Mouse (Mus musculus) olfactory bulb, adult 2 months (tissue): ENCODE measurements at regions not wholly inside any gene's neighbourhood (a gene's known extent, or its start where the extent isn't known, plus 50 kb on each side); places are given as distances from the start of the nearest gene placed in this dataset.

Experiments
- H3K27ac ChIP-seq: fragments of 200-500 bp; 2 replicates; pipeline ENCODE4 v1.5.1; 2012; ENCODE audit warnings: low read depth, low read length; ENCODE audit not compliant: insufficient read depth
- H3K4me1 ChIP-seq: fragments of 200-500 bp; 2 replicates; pipeline ENCODE4 v1.6.1; 2012; ENCODE audit warnings: low read length; ENCODE audit not compliant: control insufficient read depth, insufficient read depth
- H3K4me3 ChIP-seq: fragments of 200-500 bp; 2 replicates; pipeline ENCODE4 v1.5.1; 2012; ENCODE audit warnings: mild to moderate bottlenecking, low read depth, low read length, moderate library complexity; ENCODE audit not compliant: insufficient read depth
- CTCF ChIP-seq: fragments of 200-500 bp; IDR thresholded peaks from 2 replicates; pipeline ENCODE4 v1.5.1; 2012; ENCODE audit warnings: low read depth, mild to moderate bottlenecking, low read length, moderate library complexity; ENCODE audit not compliant: insufficient read depth
- POLR2A ChIP-seq: fragments of 200-500 bp; IDR thresholded peaks from 2 replicates; pipeline ENCODE4 v1.6.1; 2012; ENCODE audit warnings: mild to moderate bottlenecking, low read depth, low read length, moderate library complexity; ENCODE audit not compliant: insufficient read depth
- WGBS: fragments of 180-500 bp; shearing (Covaris S2); methylation state at CpG from one replicate; pipeline ENCODE4 v1.1.7; 2018; 5-methylcytosine and 5-hydroxymethylcytosine counted together

DNA sequence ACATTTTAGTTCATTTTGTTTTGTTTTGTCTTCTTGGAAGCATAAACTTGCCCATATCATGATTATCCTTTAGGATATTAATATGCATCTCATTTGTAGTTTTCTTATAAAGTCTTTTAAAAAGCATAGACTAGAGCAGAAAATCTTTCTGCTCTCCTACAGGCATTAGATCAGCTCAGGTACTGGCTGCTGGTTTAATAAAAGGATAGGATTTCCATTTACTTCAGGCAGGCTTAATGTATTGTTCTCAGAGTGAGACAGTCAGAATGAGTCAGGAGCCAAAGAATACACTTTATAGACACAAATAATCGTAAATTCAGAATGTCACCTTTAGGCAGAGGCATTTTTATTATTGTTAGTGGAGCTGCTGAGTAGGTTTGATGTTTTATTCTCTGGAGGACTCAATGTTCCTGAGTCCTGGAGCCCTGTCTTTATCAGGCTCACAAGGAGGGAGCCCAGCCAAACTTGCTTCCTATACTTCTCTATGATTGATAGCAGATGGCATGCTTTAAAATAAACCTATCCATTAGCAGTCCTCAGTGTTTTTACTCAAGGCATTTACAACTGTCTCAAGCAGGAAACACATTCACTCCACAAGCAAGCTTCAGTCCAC is 469.5 kb upstream of the Zeb2 start:
- H3K27ac ChIP-seq, result no peak overlapping the region
- H3K4me1 ChIP-seq, result no peaks in the 10 kb centered on the region
- 63% methylated on average over 1 of the region's 1 CpGs for whole genome bisulfite sequencing
- H3K4me3 ChIP-seq, result no peak overlapping the region
- TF ChIP-seq POLR2A, result no peak
- no peak for TF ChIP-seq CTCF

- H3K4me1 ChIP-seq, result no peaks in the 10 kb centered on the region
- H3K27ac ChIP-seq, result no peak overlapping the region
- no peak overlapping the region for H3K4me3 ChIP-seq
- 87% methylated on average over 4 of the region's 4 CpGs for WGBS
- TF ChIP-seq CTCF (no peak), POLR2A (no peak)
Measured at GRCm38 (mm10) chr2:45581549-45581925, 464.3 kb upstream of the Zeb2 start.

DNA sequence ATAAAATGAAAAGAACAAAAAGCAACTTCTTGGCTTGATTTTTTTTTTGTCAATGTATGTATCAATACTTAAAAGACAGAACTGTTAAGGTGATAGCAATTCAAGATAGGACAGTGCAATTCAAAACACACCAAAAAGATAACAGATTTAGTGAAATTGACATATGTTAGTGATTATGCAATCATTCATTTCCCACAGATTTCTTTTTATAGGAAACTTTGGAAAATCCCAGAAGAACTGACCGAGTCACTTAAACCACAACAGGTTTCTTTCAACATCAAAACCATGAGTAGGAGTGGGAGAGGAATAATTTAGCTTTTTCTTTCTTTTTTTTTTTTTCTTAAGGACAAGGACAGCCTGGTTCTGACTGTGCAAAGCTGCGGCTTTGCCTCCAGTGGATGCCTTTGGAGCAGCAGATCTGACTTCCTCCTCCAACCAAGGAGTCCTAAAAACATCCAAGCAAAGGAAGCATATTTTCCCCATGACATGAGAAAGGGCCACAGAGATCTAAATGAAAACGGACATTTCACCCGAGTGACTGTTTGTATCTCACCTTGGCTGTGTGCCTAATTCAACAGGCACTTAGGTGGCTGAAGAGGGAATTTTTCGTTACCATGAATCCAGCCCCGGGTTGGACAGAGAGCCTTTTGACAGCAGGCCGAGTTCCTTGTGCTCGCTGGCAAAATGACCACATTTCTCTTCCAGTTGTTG is 463.8 kb upstream of the Zeb2 start:
- 53% methylated on average over 8 of the region's 8 CpGs for WGBS
- Histone ChIP-seq H3K4me3 (no peak overlapping the region), H3K27ac (no peak overlapping the region), H3K4me1 (no peaks in the 10 kb centered on the region)
- no peak for TF ChIP-seq POLR2A
- no peak for TF ChIP-seq CTCF

DNA sequence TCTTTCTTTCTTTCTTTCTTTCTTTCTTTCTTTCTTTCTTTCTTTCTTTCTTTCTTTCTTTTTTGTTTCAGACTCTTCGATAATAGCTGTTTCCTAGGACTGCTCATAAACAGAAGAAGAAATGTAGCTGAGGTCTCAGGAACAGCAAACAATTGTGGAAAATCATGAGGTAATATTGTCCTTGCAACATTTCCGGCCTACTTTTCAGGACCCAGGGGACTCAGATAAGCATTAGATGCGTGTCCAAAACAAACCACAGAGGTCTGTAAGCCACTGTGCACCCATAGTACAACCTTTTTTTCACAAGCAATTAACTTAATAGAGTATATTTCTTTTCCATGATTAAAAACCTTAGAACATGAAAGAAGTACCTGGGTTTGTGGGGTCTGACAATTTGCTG is 455.7 kb upstream of the Zeb2 start:
- 83% methylated on average over 3 of the region's 3 CpGs for WGBS
- TF ChIP-seq CTCF (no peak), POLR2A (no peak)
- no peaks in the 10 kb centered on the region for H3K4me1 ChIP-seq
- H3K27ac ChIP-seq, result no peak overlapping the region
- H3K4me3 ChIP-seq, result no peak overlapping the region

- no peaks in the 10 kb centered on the region for H3K4me1 ChIP-seq
- WGBS, result 89% methylated on average over 4 of the region's 4 CpGs
- no peak overlapping the region for H3K4me3 ChIP-seq
- no peak for TF ChIP-seq CTCF
- no peak for TF ChIP-seq POLR2A
- H3K27ac ChIP-seq, result no peak overlapping the region
Measured at GRCm38 (mm10) chr2:45554707-45555106, 437.5 kb upstream of the Zeb2 start.

DNA sequence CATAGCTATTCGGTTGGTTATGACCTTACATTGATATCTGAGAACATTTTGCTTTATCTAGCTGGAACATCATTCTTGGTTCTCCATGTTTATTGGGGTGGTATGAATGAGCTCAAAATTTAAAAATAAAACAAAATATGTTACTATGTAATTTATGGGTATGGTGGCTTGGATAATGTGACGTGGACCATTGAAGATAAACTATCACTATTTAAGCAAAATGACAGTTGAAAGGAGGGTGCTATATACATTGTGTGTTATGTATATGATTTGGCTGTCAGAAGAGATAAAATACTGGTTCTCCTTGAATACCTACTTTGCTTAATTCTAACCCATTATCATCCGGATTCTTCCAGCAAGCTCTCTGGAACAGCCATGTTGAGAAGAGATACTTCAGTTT is 424.2 kb upstream of the Zeb2 start:
- WGBS, result 98% methylated on average over 3 of the region's 3 CpGs
- TF ChIP-seq CTCF (no peak), POLR2A (no peak)
- Histone ChIP-seq H3K4me1 (no peaks in the 10 kb centered on the region), H3K4me3 (no peak overlapping the region), H3K27ac (no peak overlapping the region)

- Histone ChIP-seq H3K27ac (no peak overlapping the region), H3K4me1 (no peaks in the 10 kb centered on the region), H3K4me3 (no peak overlapping the region)
- WGBS, result 94% methylated on average over 12 of the region's 12 CpGs
- TF ChIP-seq POLR2A (no peak), CTCF (no peak)
Measured at GRCm38 (mm10) chr2:45538950-45539349, 421.8 kb upstream of the Zeb2 start.

DNA sequence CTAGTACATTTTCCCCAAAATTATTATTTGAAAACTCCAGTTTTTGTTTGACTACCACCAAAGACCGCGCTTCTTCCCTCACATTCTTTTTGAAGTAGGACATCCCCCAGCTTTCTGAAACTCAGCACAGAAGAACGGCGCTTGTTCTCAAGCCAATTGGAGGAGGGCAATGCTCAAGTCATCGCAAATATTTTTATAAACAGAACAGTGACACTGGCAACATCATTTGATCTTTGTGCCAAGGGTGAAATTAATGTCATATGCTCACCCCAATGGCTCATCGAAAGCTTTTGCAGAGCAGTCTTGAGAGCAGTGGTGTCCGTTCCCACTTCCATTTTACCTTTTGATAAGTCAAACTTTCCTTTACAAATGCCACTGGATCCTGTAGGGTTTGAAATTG is 420.5 kb upstream of the Zeb2 start:
- Histone ChIP-seq H3K27ac (no peak overlapping the region), H3K4me1 (no peaks in the 10 kb centered on the region), H3K4me3 (no peak overlapping the region)
- 86% methylated on average over 7 of the region's 7 CpGs for WGBS
- TF ChIP-seq POLR2A (no peak), CTCF (no peak)

DNA sequence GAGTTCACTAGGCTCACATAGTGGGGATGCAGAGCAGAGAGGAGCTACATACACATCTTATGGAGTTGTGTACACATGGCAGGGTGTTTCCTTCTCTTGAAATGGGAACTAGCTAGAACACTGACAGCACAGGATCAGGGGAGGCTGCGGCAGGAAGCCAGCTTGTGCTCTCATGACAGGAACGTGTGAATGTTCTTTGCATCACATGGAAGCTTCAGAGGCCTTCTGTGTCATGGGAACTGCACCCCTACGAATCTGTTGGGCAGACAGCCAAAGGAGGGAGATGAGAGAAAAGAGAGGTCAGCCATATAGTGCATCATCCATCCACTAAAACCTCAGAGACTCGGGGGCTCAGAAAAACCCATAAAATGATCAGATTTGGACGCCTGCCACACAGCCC is 417.6 kb upstream of the Zeb2 start:
- no peak for TF ChIP-seq CTCF
- no peak for TF ChIP-seq POLR2A
- Histone ChIP-seq H3K4me3 (no peak overlapping the region), H3K4me1 (no peaks in the 10 kb centered on the region), H3K27ac (no peak overlapping the region)
- WGBS, result 80% methylated on average over 5 of the region's 5 CpGs

DNA sequence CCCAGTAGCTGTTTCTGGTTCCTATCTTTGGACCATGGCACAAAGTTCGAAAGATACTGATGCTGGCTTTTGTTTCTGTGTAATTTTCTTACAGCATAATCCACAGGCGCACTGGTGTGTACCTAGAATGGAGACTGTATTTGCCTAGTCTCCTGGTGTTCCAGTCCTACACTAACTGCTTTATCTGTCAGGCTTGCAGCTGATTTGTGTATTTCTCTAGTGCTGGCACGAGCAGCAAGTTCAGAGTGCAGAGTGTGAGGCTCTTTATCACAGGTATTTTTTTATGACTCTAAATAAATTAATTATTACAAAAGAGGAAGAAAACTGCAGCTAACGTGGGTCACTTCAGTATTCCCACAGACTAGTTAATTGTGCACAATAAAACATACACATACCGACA is 405.1 kb upstream of the Zeb2 start:
- WGBS, result 94% methylated on average over 5 of the region's 5 CpGs
- H3K4me1 ChIP-seq, result no peaks in the 10 kb centered on the region
- H3K4me3 ChIP-seq, result no peak overlapping the region
- H3K27ac ChIP-seq, result no peak overlapping the region
- no peak for TF ChIP-seq POLR2A
- TF ChIP-seq CTCF, result no peak
